Mouse (Mus musculus): ENCODE data around the gene Cacng2. TPM values are rescaled to one million over a fixed set of nuclear protein-coding genes. Genes with fewer than 3 reads are reported as not detected.

Gene Cacng2
- not detected in 2 replicates for polyA plus RNA-seq (2012; rRNA removed)

GRCm38 (mm10) chr15:78119704-78120103 lies at the start of gene Cacng2:
Gene Cacng2, minus strand, starts transcription at chr15:78120028.
- WGBS = under 1% methylated on average over 42 of the region's 42 CpGs
- DNase-seq (ENCODE audit: low read depth, low spot score) = peak; percentile 56

GRCm38 (mm10) chr15:78169566-78169965 lies 49.7 kb upstream of the Cacng2 start:
- 85% methylated on average over 11 of the region's 11 CpGs for WGBS

GRCm38 (mm10) chr15:78165292-78165691 lies 45.5 kb upstream of the Cacng2 start:
- 83% methylated on average over 4 of the region's 4 CpGs for WGBS
- DNase-seq (ENCODE audit: low read depth, low spot score) = no peak

More at GRCm38 (mm10) chr15:78169566-78169965, 49.7 kb upstream of the Cacng2 start:
- DNase-seq (ENCODE audit: low read depth, low spot score) = no peak

- WGBS = 90% methylated on average over 11 of the region's 11 CpGs
- DNase-seq (ENCODE audit: low read depth, low spot score) = no peak
Measured at GRCm38 (mm10) chr15:78164466-78164865, 44.6 kb upstream of the Cacng2 start.

GRCm38 (mm10) chr15:78161946-78162345 lies 42.1 kb upstream of the Cacng2 start:
- WGBS = 74% methylated on average over 9 of the region's 9 CpGs

GRCm38 (mm10) chr15:78158335-78158734 lies 38.5 kb upstream of the Cacng2 start:
- DNase-seq (ENCODE audit: low read depth, low spot score) = no peak
- 73% methylated on average over 5 of the region's 5 CpGs for WGBS

More at GRCm38 (mm10) chr15:78161946-78162345, 42.1 kb upstream of the Cacng2 start:
- no peak for DNase-seq (ENCODE audit: low read depth, low spot score)

GRCm38 (mm10) chr15:78157824-78158223 lies 38.0 kb upstream of the Cacng2 start:
- 59% methylated on average over 4 of the region's 4 CpGs for WGBS

GRCm38 (mm10) chr15:78157330-78157729 lies 37.5 kb upstream of the Cacng2 start:
- 81% methylated on average over 8 of the region's 8 CpGs for WGBS
- no peak for DNase-seq (ENCODE audit: low read depth, low spot score)

More at GRCm38 (mm10) chr15:78157824-78158223, 38.0 kb upstream of the Cacng2 start:
- DNase-seq (ENCODE audit: low read depth, low spot score) = no peak

- 77% methylated on average over 6 of the region's 6 CpGs for WGBS
- no peak for DNase-seq (ENCODE audit: low read depth, low spot score)
Measured at GRCm38 (mm10) chr15:78155421-78155820, 35.6 kb upstream of the Cacng2 start.

GRCm38 (mm10) chr15:78153045-78153775 lies 33.4 kb upstream of the Cacng2 start:
- WGBS = 48% methylated on average over 11 of the region's 11 CpGs
- DNase-seq (ENCODE audit: low read depth, low spot score) = no peak

GRCm38 (mm10) chr15:78148565-78148964 lies 28.7 kb upstream of the Cacng2 start:
- DNase-seq (ENCODE audit: low read depth, low spot score) = no peak

GRCm38 (mm10) chr15:78140226-78140625 lies 20.4 kb upstream of the Cacng2 start:
- DNase-seq (ENCODE audit: low read depth, low spot score) = no peak
- 64% methylated on average over 8 of the region's 8 CpGs for WGBS

More at GRCm38 (mm10) chr15:78148565-78148964, 28.7 kb upstream of the Cacng2 start:
- WGBS = 71% methylated on average over 7 of the region's 7 CpGs

- WGBS = 34% methylated on average over 6 of the region's 6 CpGs
- no peak for DNase-seq (ENCODE audit: low read depth, low spot score)
Measured at GRCm38 (mm10) chr15:78134606-78135005, 14.8 kb upstream of the Cacng2 start.

GRCm38 (mm10) chr15:78133389-78133788 lies 13.6 kb upstream of the Cacng2 start:
- 45% methylated on average over 2 of the region's 2 CpGs for WGBS
- no peak for DNase-seq (ENCODE audit: low read depth, low spot score)

GRCm38 (mm10) chr15:78119248-78119647 lies 580 bp downstream of the Cacng2 start:
- no peak for DNase-seq (ENCODE audit: low read depth, low spot score)
- 16% methylated on average over 39 of the region's 39 CpGs for WGBS

GRCm38 (mm10) chr15:78118275-78118995 lies 1.4 kb downstream of the Cacng2 start:
- DNase-seq (ENCODE audit: low read depth, low spot score) = no peak
- WGBS = 64% methylated on average over 18 of the region's 18 CpGs

GRCm38 (mm10) chr15:78117731-78118130 lies 2.1 kb downstream of the Cacng2 start:
- DNase-seq (ENCODE audit: low read depth, low spot score) = no peak
- WGBS = 90% methylated on average over 16 of the region's 16 CpGs

- whole genome bisulfite sequencing = 84% methylated on average over 10 of the region's 10 CpGs
- DNase-seq (ENCODE audit: low read depth, low spot score) = no peak
Measured at GRCm38 (mm10) chr15:78116936-78117335, 2.9 kb downstream of the Cacng2 start.

- WGBS = 75% methylated on average over 10 of the region's 10 CpGs
- no peak for DNase-seq (ENCODE audit: low read depth, low spot score)
Measured at GRCm38 (mm10) chr15:78116244-78116643, 3.6 kb downstream of the Cacng2 start.

GRCm38 (mm10) chr15:78099516-78099915 lies 20.3 kb downstream of the Cacng2 start:
- no peak for DNase-seq (ENCODE audit: low read depth, low spot score)
- WGBS = 59% methylated on average over 5 of the region's 5 CpGs

GRCm38 (mm10) chr15:78096004-78096403 lies 23.8 kb downstream of the Cacng2 start:
- DNase-seq (ENCODE audit: low read depth, low spot score) = no peak
- WGBS = 81% methylated on average over 16 of the region's 16 CpGs
